Mouse (Mus musculus) adrenal gland, postnatal 36 days (tissue): ENCODE data around the gene Csf3r. TPM values are rescaled to one million over a fixed set of nuclear protein-coding genes. Genes with fewer than 3 reads are reported as not detected.
"Not testable (repeated sequence)": the region's sequence is repeated elsewhere in the genome, so short reads cannot be mapped to it uniquely, and the experiment has no call there.

ENCODE experiments used
- DNase-seq, 2 experiments: peaks; one replicate each; pipeline ENCODE4 v3.0.0; 2021; ENCODE audit warnings: mixed read lengths in 1 of 2
- long read RNA-seq, 2 experiments: library from polyadenylated mRNA; stranded (forward); transcript quantifications; one replicate each; pipeline ENCODE4 v2.0.0; 2021; ENCODE audit warnings: borderline sequencing depth in 2 of 2
- total RNA-seq, 2 experiments: library from RNA; stranded (reverse); gene quantifications; 2 replicates each; pipeline ENCODE4 v1.2.3; 2021

Csf3r gene
- 1 to 10 TPM; 1.1 to 2.2 TPM for total RNA-seq
- long read RNA-seq, experiment 1, partial matches to known transcripts = 0 of 2 reads
- long read RNA-seq, experiment 1, other reads (novel, unspliced or antisense) = 1 of 2 reads
- long read RNA-seq, experiment 2 = 0 reads

DNA sequence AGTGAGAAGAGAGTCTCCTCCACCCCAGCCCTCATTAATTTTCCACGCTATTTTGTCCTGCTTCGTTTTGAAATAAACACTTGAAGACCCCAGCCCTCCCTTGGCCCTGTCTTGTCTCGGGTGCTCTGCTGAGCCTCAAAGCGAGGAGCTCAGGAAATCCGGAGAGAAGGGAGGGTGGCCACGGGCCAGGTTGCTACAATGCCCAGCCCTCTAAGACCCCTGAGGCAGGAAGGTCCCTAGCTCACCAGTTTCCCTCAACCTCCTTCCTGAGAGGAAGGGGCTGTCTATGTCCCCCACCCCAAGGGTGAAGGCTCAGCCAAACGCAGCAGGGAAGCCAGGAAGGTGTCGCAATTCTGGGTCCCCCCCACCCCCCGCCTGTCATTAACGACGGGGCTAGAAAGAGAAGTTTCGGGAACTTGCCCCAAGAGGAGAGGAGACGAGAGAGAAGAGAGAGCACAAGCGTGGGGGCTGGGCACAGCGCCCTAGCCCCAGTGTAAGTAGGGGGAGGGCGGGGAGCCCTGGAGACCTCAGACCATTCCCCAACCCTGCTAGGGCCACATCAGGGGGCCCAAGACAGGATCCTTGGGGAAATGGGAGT lies at the start of gene Csf3r:
TSS of gene Csf3r (plus strand) at position 248 of the 598 bp plus-strand sequence.
- DNase-seq = no peak

DNA sequence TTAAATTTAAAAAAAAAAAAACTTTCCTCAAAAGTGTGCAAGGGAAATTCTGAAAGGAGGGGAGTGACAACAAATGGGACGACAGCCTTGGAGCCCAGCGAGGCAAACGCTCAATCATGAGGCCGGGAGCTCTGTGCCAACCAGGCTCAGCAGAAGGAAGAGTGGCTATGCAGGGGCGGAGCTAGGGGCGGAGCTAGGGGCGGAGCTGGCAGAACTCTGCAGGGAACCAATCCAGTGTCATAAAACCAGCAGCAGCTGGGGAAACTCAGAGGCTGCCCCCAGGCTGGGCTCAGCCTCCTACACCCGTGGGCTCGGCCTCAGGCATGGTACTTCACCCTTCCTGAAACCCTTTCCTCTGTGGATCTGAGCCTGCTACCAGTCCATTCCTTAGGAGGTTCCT lies 46.6 kb upstream of the Csf3r start:
- peak in 1 of 2 experiments; percentile 9 for DNase-seq

DNA sequence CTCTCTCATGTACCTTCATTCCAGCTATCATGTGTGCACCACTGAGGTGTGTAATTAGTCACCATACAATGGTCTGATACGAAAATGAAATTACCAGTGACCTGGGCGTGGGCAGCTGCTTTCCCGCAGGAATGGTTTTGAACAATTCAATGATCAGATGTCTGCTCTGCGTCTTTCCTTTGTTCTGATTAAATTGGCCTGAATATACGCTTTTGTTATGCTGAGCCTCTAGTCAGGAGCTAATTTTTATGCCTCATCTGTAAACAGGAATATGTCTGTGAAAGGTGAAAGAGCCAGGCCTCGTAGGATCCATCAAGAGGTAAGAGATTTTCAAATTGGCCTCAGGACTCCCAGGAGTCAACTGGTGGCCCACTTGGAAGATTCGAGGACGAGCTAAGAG lies 41.1 kb upstream of the Csf3r start:
- no peak for DNase-seq

DNA sequence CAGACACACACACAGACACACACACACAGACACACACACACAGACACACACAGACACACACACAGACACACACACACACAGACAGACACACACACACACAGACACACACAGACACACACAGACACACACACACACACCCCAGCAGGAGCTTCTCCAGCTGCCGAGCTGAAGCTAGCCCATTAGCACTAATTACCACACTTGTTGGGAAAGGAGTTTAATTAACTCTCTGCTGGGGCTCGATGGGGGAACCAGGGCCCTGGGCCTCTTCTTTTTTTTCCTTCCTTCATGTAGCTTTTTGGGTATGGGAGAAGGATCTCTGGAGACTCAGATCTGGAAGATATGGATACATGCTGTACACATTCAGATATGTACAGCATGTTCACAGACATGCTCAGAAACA lies 38.6 kb upstream of the Csf3r start:
- DNase-seq = not testable (repeated sequence)

DNA sequence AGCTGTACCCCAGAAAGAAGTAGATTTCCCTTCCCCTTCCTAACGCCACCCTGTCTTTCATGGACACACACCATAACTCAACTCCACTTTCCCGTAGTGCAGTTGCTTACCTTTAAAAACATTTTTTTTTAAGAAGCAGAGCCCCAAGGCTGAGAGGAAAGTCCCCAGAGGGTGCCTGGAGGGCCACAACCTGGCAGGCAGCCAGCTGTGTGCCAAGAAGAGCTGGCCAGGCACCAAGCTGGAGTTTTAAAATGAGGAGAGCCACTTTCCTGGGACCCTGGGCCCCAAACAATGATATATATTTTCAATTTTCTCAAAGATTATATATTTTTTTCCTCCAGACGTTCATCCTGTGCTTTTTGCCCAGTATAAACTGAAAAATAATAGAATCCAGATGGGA lies 37.3 kb upstream of the Csf3r start:
- DNase-seq = peak; percentile 20 to 54

DNA sequence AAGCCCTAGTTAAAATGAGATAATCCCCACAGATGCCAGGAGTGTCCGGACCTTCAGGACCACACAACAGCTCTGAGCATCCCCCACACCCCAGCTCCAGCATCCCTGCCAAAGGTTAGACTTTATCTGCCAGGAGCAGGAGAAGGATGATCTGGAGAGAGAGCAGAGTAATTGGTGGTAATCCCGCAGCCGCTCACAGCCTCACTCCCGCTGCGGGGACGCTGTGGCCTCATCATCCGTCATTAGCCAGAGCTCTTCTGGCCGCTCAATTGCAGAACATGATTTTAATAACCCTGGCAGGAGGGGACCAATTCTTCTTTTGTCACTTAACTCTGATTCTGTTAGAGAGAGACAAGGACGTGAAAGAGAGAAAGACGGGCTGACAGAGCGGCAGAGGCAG lies 35.3 kb upstream of the Csf3r start:
- no peak for DNase-seq

DNA sequence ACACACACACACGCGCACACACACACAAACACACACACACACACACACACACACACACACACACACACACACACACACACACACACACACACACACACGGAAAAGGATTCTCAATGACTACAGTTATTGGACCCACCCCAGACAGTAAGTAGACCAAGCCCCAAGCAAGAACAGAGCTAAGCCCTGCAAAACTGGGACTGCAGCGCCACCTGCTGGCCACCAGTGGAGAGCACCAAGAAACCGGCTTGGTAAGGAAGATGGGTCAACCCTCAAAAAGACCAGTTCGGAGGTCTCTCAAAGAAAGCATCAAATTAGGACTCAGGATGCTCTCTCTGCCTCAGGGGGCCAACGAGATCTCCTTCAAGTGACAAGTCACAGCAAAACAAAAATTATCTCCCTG lies 34.2 kb upstream of the Csf3r start:
- peak; percentile 72 to 78 for DNase-seq

DNA sequence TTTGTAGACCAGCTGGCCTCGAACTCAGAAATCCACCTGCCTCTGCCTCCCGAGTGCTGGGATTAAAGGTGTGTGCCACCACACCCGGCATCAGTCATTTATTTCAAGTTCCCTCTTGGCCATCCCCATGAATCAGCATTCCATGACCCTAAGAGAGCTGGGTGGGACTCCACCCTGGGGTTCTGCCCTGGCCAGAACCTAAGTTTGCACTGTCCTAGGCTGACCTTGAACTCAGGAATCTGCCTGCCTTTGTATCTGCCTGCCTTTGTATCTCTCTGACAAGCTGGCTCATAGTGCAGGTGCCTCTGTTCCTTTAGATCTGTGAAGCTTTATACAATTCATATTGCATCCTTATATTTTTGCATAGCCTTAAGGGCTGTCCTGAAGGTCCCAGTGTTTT lies 32.1 kb upstream of the Csf3r start:
- no peak for DNase-seq

DNA sequence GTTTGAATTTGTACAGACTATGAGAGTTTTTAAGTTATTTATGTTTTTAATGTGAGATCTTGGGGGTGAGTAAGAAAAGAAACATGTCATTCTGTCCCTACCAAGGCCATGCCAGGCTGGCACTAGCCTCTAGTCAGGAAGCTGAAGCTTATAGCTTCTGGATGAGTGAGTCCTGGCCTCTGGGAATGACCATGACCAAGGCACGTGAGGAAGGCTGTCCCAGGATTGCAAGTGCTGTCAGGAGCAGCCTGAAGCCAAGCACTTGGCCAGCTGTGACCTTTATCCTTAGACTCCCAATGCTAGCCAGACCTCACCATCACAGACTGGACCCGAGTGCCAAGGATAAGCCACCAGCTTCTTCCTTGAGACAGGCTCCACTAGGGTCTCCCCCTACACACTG lies 31.4 kb upstream of the Csf3r start:
- peak; percentile 31 to 58 for DNase-seq

DNA sequence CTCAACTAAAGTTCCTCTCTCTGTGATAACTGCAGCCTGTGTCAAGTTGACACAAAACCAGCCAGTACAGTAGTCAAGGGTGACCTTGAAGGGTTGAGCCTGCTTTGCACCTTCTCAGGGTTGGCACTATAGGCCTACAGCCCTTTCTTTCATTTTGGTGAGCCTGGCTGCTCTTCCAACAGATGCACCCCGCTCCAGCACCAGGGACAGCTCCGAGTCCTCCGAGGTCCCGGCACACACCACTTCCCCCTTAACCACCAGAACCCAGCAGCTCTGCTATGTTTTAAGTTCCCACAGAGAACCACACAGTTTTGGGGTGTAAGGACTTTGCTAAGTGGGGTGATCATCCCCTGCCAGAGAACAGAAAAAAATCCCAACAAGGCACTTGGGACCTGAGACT lies 27.8 kb upstream of the Csf3r start:
- DNase-seq = peak; percentile 58 to 68

DNA sequence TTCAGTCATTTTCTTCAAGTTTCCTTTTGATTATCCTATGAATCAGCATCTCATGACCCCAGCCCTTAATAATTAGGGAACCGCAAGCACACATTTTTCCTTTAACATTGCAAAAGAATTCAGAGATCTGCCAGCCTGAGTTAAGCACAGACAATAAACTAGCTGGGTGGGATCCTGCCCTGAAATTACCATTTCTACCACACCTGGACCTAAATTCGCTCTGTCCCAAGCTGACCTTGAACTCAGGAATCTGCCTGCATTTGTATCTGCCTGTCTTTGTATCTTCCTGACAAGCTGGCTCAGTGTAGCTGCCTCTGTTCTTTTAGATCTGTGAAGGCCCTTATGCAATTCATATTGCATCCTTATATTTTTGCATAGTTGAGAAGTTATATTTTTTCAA lies 26.5 kb upstream of the Csf3r start:
- no peak for DNase-seq

DNA sequence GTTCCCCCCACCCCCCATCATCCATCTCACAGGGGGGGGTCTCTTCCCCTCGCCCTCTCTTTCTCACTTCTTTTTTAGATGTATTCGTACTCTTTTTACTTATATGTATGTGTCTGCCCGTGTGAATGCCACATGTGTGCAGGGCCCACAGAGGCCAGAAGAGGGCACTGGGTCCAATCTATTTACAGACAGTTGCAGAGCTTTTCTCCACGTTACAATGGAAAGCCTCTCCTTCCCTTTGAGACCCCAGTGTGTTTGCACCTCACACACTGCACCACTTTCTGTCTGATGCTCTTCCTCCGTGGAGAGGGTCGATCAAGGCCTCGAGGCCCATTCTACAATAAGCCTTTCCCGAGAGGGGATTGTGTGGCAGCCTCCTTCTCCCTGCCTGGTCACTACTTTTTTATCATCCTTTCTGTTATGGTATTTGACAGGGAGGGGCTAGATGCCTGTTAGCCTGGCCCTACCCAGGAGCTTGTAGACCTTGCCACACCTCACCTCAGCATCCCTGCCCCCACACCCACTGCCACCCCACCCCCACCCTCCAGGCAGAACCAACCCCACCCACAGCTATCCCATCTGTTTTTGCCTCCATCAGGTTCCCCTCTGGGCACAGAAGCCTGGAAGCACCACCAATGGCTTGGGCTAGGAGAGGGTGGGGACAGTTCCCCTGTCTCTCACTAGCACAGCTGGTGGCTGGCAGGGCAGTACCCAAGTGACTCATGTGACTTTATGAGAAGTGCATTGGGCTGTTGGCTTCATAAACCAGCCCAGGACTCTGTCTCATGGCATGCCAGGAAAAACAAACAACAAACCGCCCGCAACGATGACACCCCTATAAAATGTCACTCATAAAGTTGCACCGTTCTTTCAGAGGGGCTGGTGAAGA lies 22.8 kb upstream of the Csf3r start:
- no peak for DNase-seq

DNA sequence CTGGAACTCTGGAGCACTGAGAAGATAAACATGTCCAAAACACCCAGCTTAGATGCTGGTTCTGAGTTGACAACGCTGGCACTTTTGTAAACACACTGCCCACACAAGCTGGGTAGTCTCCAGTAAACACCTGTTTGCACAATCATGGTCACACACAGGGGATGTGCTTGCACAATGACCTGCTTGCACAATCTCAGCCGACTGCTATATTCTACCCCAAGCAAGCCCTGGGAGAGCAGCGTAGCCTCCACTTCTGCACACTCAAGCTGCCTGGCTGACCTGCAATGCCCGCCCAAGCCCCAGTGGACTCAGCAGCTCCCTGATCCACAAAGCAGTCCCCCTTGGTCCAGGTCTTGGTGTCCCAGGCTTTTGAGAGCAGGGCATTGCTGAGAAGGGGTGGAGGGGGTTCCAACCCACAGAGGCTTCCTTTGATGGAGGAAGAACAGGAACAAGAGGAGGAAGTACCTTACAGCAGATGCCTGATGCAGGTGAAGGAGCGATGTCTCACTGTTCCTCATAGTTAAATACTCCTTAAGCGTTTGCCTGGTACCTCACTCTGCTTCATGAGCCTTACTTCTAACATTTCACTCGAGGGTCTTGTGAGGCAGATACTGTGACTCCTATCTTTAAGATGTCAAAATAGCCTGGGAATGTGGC lies 6.5 kb upstream of the Csf3r start:
- no peak for DNase-seq

DNA sequence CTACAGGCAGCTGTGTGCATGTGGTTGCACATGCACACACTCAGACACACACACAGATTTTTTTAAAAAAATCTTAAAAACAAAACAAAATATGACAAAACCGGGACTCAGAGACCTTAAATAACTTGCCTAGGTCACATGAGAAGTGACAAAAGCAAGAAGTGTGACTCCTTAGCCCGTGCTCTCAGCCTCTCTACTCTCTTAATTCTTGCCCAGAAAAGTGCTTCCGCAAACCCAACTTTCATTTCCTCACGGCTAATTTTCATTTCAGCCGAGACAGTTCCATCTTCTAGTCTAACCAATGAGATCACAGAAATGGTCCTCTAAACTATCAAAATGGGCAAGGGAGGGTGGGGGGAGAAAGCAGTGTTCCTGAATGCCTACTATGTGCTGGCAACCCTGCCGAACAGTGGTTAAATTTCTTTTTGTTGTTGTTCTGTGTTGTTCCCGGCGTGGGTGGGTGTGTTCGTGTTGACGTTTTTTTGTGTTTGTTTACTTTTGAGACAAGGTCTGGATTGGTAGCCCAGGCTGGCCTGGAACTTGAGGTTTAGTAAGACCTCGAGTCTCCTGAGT lies 5.3 kb upstream of the Csf3r start:
- DNase-seq = no peak

DNA sequence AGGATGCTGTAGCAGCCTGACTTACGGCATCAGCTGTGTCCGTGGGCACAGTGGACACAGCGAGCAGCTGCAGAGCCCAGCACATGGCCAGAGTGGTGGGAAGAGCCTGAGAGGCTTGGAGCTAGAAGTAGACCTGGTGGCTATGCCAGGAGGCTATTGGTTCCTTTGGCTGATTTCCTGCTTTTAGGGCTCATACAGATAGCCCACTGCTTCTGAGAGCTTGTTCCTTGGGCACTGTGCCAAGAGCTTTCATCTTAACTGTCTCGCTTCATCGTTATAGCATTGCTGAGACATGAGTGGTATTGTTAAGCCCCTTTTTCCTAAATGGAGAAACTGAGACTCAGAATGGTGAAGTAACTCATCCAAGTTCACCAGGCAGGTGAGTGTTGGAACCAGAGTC lies 1.5 kb downstream of the Csf3r start:
- no peak for DNase-seq

DNA sequence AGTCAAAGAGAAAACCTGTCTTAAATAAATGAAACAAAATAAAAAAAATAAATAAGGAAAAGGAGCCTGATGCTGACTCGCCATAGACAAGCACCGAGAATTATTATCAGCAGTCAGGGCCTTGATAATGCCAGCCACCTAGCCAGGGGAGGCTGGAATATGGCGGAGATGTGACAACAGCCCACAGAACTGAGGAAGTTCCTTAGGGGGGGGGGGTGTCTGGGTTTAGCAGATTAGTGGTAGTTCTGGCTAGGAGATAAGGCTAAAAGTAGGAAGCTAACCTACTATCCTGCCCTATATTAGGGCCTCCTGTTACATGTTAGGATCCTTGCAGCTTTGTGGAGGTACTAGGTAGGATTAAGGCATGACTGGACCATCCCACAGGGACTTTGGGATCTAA lies 3.6 kb downstream of the Csf3r start:
- DNase-seq = no peak

DNA sequence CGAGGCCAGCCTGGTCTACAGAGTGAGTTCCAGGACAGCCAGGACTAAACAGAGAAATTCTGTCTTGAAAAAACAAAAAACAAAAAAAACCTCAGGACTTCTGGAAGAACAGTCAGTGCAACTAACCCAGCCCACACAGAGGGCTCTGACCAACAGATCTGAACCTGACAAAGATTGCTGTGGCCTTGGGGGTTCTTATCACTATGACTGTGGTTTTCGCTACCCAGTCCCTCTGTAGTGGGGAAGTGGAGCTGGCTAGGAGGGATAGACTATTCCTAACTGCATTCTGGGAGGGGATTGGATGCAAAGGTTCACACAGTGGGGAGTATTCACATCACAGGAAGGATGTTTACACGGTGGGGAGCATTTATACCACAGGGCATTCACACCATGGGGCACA lies 4.7 kb downstream of the Csf3r start:
- no peak for DNase-seq

DNA sequence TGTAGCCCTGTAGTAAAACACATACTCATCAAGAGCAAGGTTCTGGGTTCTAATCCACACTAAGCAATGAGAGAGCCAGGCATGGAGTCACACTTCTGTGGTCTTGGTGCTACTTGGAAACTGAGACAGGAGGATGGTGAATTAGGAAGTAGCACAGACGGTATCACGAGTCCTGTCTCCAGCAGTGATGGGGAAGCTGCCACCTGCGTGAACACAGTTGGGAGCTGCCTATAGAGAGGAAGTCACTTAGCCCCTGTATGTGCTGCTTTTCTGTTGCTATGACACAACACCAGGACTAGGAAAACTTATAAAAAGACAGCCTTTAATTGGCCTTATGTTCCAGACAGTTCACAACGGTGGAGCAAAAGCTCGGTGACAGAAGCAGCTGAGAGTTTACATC lies 6.4 kb downstream of the Csf3r start:
- DNase-seq = no peak

DNA sequence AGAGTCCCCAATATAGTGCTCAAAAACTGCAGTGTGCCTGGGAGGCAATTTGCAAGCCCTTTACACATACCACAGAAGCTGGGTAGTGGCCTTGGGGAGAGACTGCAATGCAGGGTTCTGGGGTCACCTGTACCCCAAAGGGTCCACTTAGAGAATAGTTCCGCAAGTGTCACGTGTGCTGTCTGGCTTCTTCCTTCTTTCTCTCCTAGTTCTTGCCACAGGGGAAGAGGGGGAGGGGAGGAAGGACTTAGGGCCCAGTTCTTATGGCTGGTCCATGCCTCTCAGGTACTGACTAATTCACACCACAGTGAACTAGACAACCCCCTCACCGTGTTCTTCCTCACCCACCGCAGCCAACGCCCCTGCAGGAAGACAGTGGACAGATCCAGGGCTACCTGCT lies 11.1 kb downstream of the Csf3r start:
- DNase-seq = no peak

DNA sequence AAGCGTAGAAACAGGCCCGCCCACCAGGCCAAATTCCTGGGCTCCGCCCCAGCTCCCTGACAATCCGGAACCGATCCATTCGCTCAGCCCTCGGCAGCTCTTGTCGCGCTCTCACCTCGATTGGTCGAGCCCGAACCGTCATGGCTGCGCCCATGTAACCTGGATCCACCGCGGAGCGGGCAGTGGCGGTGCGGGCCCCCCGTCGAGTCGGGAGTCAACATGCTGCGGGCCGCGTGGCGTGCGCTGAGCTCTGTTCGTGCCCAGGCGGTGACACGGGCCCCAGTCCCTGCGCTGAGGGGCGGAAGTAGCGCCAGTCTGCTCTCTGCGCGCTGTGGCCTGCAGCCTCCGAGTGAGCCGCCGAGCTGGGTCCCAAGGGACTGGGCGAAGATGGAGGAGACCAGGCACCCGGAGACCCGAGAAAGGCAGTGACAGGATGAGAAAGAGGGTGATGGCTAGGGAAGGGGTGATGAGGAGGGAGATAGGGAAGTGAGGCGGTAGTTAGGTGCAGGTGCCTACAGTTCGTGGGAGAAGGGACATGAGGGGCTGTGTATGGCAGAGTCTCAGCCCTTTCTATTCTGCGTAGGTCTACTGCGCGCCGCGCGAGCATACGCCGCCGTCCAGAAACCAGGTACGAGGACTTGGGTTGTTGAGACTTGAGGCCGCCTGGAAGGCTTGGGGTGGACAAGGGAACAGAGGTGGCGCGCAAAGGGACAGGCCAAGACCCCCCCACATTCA lies 22.7 kb downstream of the Csf3r start, which contains the start of gene Mrps15:
TSS of gene Mrps15 (plus strand) at position 75 of the 735 bp plus-strand sequence.
- peak; percentile 91 for DNase-seq

DNA sequence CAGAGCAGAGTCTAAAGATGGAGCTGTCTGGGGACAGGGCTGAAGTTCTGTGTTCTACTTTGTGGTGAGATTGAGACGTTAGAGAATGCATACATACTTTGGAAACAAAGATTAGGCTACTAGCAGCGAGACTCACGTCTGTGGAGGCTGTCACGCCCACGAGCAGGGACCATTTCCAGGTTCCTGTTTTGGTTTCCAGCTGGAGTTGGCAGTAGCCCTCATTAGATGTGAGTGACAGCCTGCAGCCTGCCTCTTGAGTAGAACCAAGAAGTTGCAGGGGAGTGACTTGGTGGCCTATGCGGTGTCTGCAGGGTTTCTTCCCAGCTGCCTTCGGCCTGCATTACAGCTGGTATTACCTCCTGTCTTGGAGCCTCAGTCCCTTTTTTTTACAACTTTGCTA lies 27.3 kb downstream of the Csf3r start:
- no peak for DNase-seq
